Mouse (Mus musculus) G1E (cell line): ENCODE measurements around the gene Insig2.

ENCODE experiments used
- CTCF ChIP-seq: IDR thresholded peaks from 2 replicates; pipeline ENCODE4 v1.5.1; 2012; ENCODE audit warnings: low read depth, low read length, inconsistent platforms, mixed read lengths
- GATA1 ChIP-seq: IDR thresholded peaks from 2 replicates; pipeline ENCODE4 v1.6.1; 2012; ENCODE audit warnings: borderline replicate concordance, low read length, inconsistent platforms, mixed read lengths
- GATA2 ChIP-seq: IDR thresholded peaks from 2 replicates; pipeline ENCODE4 v1.6.1; 2012; ENCODE audit warnings: low read depth, low read length, inconsistent platforms, borderline replicate concordance
- POLR2AphosphoS5 ChIP-seq: IDR thresholded peaks from 2 replicates; pipeline ENCODE4 v1.6.1; 2012; ENCODE audit warnings: low read depth, low read length, inconsistent platforms; ENCODE audit not compliant: insufficient replicate concordance
- TAL1 ChIP-seq: conservative IDR thresholded peaks from 2 replicates; pipeline ENCODE4 v1.6.1; 2012; ENCODE audit warnings: low read depth, low read length, inconsistent platforms, mixed read lengths

DNA sequence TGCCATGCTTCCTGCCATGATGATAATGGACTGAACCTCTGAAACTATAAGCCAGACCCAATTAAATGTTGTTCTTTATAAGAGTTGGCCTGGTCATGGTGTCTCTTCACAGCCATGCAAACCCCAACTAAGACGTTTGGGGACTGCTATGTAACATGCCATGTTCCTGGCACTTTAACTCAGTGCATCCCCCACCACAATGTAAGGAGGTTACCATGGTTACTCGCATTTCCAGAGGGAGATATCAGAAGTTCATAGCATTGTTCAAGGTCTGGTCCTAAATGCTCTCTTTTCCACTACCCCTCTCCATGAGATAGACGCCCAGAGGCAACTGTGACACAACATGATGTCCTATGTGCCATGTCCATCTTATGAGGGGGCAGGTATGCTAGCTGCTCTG is 54.0 kb downstream of the Insig2 start:
- TF ChIP-seq CTCF (no peak), TAL1 (no peak), GATA1 (no peak), POLR2AphosphoS5 (no peak), GATA2 (no peak)
